Mouse (Mus musculus): ENCODE data around the gene Ppp1r9a. TPM values are rescaled to one million over a fixed set of nuclear protein-coding genes. Genes with fewer than 3 reads are reported as not detected.
A peak's percentile ranks its signal among the peaks of the same experiment; 100 is the strongest.
"Not testable (repeated sequence)": the region's sequence is repeated elsewhere in the genome, so short reads cannot be mapped to it uniquely, and the experiment has no call there.

Gene Ppp1r9a
- polyA plus RNA-seq, 1 experiment from 2014 or later: 7.5 TPM

DNA sequence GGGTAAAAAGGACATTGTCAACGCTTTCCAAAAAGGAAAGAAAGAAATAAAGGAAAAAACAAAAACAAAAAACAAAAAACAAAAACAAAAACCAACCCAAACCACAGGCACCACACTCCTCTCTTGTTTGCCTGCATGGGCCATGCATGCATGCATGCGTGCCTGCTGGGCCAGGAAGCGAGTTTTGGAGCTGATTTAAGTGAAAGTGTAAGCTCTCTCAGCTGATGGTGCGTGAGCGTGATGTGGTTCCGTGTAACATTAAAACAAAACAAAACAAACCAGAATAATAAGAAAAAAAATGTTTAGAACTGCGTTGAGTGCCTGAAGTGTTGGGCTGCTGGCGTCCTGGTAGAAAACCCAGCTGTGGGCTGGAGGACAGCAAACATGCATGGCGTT is 1.3 kb downstream of the Ppp1r9a start:
- Histone ChIP-seq H3K4me1 (ENCODE audit: control insufficient read depth, insufficient read depth, low read length) (peaks cover 4% of the 10 kb centered on the region; the same call in 1 of the 2 replicates), H3K4me2 (ENCODE audit: low read depth, low read length) (peak overlapping the region; percentile 82), H3K36me3 (ENCODE audit: control insufficient read depth, insufficient read depth, low read length) (no peaks in the 10 kb centered on the region), H3K9me3 (ENCODE audit: control insufficient read depth, low read length) (no peaks in the 10 kb centered on the region), H3K4me3 (ENCODE audit: low read length) (peak overlapping the region; percentile 79), H3K27me3 (replicated peaks; ENCODE audit: control insufficient read depth, insufficient read depth, low read length) (no peaks in the 10 kb centered on the region), H3K9ac (ENCODE audit: low read depth, low read length) (peak overlapping the region; percentile 91), H3K27ac (ENCODE audit: low read length) (peak overlapping the region; percentile 23; the same call in 1 of the 2 replicates)
- 9% methylated on average over 9 of the region's 9 CpGs for WGBS
- ATAC-seq: peak; percentile 37; the same call in 1 of the 2 replicates

DNA sequence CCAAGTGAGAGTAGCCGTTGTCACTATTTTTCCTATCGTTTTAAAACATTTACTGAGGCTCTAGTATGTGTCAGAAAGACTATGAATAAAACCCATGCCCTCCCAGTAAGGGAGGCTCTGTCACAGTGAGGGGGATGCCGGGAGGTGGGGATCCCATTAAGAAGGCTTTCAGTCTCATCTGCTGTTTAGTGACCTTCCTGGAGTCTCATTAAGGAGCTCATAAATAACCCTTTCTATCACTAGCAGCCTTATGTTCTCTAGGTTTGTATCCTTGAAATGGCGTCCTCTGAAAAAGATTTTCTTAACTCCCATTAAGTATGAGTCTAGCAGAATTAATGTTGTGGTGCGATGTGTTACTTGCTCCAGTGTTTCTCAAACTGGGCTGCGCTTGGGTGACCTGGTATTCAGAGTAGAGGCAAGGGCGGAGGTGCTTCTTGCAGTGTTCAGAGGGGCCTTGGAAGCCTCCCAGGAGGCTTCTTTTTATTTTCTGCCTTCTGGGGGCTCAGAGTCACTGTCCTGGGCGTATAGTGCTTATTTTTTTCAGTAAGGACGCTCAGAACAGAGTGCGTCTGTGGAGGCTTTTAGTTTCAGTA is 7.4 kb downstream of the Ppp1r9a start:
- 65% methylated on average over 10 of the region's 10 CpGs for WGBS

DNA sequence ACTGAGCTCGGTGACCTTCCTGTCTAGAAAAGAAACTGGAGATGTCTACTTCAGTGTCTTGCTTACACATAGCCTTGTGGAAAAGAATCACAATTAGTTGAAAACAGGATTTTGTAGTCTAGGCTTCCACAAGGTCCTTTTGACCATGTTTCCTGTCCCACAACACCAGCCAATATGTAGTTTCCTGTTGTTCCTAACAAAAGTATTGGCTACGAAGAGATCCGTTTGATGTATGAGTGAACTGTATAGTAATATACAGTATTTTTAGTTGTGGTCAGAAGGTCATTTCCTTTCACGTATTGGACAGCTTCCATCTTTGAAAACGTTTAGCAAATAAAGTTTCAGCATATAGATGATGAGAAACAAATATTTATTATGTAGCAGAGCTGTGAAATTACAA is 15.8 kb downstream of the Ppp1r9a start:
- no peak for ATAC-seq

More for the DNA sequence above, 7.4 kb downstream of the Ppp1r9a start:
- Histone ChIP-seq H3K36me3 (ENCODE audit: control insufficient read depth, insufficient read depth, low read length) (0 out of 2 replicates have a peak, but pooled peaks cover 4% of the 10 kb centered on the region), H3K9me3 (ENCODE audit: control insufficient read depth, low read length) (no peaks in the 10 kb centered on the region), H3K4me3 (ENCODE audit: low read length) (no peak overlapping the region), H3K27ac (ENCODE audit: low read length) (no peak overlapping the region), H3K4me1 (ENCODE audit: control insufficient read depth, insufficient read depth, low read length) (no peaks in the 10 kb centered on the region), H3K9ac (ENCODE audit: low read depth, low read length) (no peak overlapping the region), H3K27me3 (replicated peaks; ENCODE audit: control insufficient read depth, insufficient read depth, low read length) (no peaks in the 10 kb centered on the region), H3K4me2 (ENCODE audit: low read depth, low read length) (no peak overlapping the region)
- ATAC-seq: no peak

DNA sequence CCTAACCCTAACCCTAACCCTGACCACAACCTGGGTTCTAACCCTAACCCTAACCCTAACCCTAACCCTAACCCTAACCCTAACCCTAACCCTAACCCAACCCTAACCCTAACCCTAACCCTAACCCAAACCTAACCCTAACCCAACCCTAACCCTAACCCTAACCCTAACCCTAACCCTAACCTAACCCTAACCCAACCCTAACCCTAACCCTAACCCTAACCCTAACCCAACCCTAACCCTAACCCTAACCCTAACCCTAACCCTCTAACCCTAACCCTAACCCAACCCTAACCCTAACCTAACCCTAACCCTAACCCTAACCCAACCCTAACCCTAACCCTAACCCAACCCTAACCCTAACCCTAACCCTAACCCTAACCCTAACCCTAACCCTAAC is 21.1 kb downstream of the Ppp1r9a start:
- H3K27ac ChIP-seq (ENCODE audit: low read length); H3K4me1 ChIP-seq (ENCODE audit: control insufficient read depth, insufficient read depth, low read length); H3K4me3 ChIP-seq (ENCODE audit: low read length); H3K27me3 ChIP-seq (replicated peaks; ENCODE audit: control insufficient read depth, insufficient read depth, low read length); H3K36me3 ChIP-seq (ENCODE audit: control insufficient read depth, insufficient read depth, low read length); H3K9ac ChIP-seq (ENCODE audit: low read depth, low read length); H3K9me3 ChIP-seq (ENCODE audit: control insufficient read depth, low read length); ATAC-seq; H3K4me2 ChIP-seq (ENCODE audit: low read depth, low read length): not testable (repeated sequence)

More for the DNA sequence above, 15.8 kb downstream of the Ppp1r9a start:
- Histone ChIP-seq H3K4me2 (ENCODE audit: low read depth, low read length) (no peak overlapping the region), H3K27me3 (replicated peaks; ENCODE audit: control insufficient read depth, insufficient read depth, low read length) (no peaks in the 10 kb centered on the region), H3K4me3 (ENCODE audit: low read length) (no peak overlapping the region), H3K9ac (ENCODE audit: low read depth, low read length) (no peak overlapping the region), H3K36me3 (ENCODE audit: control insufficient read depth, insufficient read depth, low read length) (peaks cover 3% of the 10 kb centered on the region; the same call in 1 of the 2 replicates), H3K4me1 (ENCODE audit: control insufficient read depth, insufficient read depth, low read length) (0 out of 2 replicates have a peak, but pooled peaks cover 3% of the 10 kb centered on the region), H3K9me3 (ENCODE audit: control insufficient read depth, low read length) (no peaks in the 10 kb centered on the region), H3K27ac (ENCODE audit: low read length) (no peak overlapping the region)
- 66% methylated on average over 5 of the region's 5 CpGs for WGBS

DNA sequence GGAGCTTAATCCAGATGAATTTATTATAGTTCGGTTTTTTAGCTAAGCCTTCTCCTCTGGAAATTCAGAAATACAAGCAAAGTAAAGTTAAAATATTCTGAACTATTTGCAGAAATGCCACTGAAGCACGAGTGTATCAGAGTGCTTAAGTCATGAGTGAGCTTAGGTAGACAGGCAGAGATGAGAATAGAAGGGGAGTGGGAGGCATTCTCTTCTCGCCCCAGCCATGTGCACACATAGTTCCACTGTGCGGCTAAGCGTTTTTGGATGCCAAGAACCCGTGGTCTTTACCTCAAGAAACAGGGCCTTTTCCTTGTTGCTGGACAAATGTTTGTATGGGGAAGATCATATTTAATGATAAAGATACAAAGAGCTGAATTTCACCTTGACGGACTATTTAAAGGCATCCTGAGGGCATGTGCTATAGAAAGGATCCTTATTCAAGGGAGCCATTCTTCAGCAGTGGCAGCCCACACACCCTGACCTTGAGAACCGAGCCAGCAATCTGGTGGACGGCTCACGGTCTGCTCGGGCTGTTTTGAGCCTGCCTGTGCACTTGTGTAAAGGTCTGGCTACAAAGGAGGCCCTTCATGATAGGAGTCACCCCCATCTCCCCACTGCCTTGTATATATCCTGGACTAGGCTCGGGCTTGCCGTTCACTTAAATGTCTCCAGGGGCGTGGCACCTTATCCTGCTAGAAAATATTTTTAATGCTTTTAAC is 23.4 kb downstream of the Ppp1r9a start:
- no peak overlapping the region for H3K27ac ChIP-seq (ENCODE audit: low read length)
- no peak overlapping the region for H3K4me2 ChIP-seq (ENCODE audit: low read depth, low read length)
- H3K9ac ChIP-seq (ENCODE audit: low read depth, low read length): no peak overlapping the region
- H3K36me3 ChIP-seq (ENCODE audit: control insufficient read depth, insufficient read depth, low read length): no peaks in the 10 kb centered on the region
- ATAC-seq: peak; percentile 23; the same call in 1 of the 2 replicates
- 62% methylated on average over 14 of the region's 14 CpGs for WGBS
- no peaks in the 10 kb centered on the region for H3K9me3 ChIP-seq (ENCODE audit: control insufficient read depth, low read length)
- H3K4me3 ChIP-seq (ENCODE audit: low read length): no peak overlapping the region
- H3K4me1 ChIP-seq (ENCODE audit: control insufficient read depth, insufficient read depth, low read length): 0 out of 2 replicates have a peak, but pooled peaks cover 3% of the 10 kb centered on the region
- no peaks in the 10 kb centered on the region for H3K27me3 ChIP-seq (replicated peaks; ENCODE audit: control insufficient read depth, insufficient read depth, low read length)

DNA sequence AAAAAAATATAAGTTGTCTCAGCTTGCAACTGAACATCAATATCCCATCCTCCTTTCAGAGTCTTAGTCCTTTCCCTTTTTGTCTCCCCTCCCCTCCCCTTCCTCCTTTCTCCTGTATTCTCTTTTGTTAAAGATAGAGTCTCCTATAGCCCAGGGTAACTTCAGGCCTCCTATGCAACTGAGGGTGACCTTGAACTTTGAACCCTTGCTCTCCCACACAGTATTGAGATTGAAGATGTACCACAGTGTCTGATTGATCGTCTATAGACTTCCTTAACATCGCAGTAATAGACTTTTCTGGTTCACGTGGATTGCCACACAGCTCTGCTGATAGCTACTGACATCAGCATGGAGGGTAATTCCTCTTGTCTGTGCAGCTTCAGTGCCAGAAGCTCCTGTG is 27.6 kb downstream of the Ppp1r9a start:
- H3K4me1 ChIP-seq (ENCODE audit: control insufficient read depth, insufficient read depth, low read length): no peaks in the 10 kb centered on the region
- no peak overlapping the region for H3K27ac ChIP-seq (ENCODE audit: low read length)
- H3K4me3 ChIP-seq (ENCODE audit: low read length): no peak overlapping the region
- no peak overlapping the region for H3K9ac ChIP-seq (ENCODE audit: low read depth, low read length)
- no peaks in the 10 kb centered on the region for H3K9me3 ChIP-seq (ENCODE audit: control insufficient read depth, low read length)
- WGBS: 87% methylated on average over 3 of the region's 3 CpGs
- H3K36me3 ChIP-seq (ENCODE audit: control insufficient read depth, insufficient read depth, low read length): no peaks in the 10 kb centered on the region
- no peak for ATAC-seq
- no peak overlapping the region for H3K4me2 ChIP-seq (ENCODE audit: low read depth, low read length)
- H3K27me3 ChIP-seq (replicated peaks; ENCODE audit: control insufficient read depth, insufficient read depth, low read length): no peaks in the 10 kb centered on the region

DNA sequence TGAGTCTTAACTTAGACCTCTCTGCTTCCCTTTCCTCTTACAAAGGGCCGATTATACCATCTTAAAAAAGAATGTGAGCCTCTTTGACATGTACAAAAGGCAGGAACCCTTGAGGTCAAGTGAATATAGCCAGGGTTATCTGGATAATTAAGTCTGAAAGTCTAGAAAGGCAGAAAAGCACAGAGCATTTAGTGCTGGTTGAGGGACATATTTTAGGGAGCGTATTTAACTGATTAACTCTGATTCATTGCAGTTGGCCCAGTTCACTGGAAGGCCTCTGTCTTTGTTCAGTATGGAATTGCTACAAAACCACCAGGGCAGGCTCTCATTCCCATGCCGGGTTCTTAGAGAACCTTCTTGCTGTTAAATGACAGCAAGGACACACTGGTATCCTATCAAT is 36.2 kb downstream of the Ppp1r9a start:
- H3K27me3 ChIP-seq (replicated peaks; ENCODE audit: control insufficient read depth, insufficient read depth, low read length): no peaks in the 10 kb centered on the region
- no peaks in the 10 kb centered on the region for H3K9me3 ChIP-seq (ENCODE audit: control insufficient read depth, low read length)
- H3K4me1 ChIP-seq (ENCODE audit: control insufficient read depth, insufficient read depth, low read length): no peaks in the 10 kb centered on the region
- no peak overlapping the region for H3K4me2 ChIP-seq (ENCODE audit: low read depth, low read length)
- no peaks in the 10 kb centered on the region for H3K36me3 ChIP-seq (ENCODE audit: control insufficient read depth, insufficient read depth, low read length)
- no peak overlapping the region for H3K4me3 ChIP-seq (ENCODE audit: low read length)
- no peak overlapping the region for H3K9ac ChIP-seq (ENCODE audit: low read depth, low read length)
- ATAC-seq: no peak
- no peak overlapping the region for H3K27ac ChIP-seq (ENCODE audit: low read length)
- 45% methylated on average over 3 of the region's 3 CpGs for WGBS

DNA sequence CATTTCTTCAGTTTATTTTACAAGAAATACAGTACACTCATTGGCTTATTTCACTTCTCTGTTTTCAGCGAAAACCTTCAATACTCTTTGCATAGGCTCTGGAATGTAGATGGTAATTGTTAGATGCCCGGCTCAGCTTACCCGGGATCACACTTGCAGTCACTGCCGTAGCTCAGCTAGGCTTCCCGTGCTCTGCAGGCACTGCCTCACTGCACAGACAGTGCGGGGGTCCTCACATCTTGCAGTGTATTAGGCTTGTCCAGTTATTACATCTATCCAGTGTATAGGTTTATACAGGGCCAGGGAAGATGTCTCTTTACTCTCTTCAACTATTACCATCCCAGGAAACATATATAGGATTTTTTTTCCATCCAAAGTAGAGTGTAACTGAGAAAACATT is 37.4 kb downstream of the Ppp1r9a start:
- no peak overlapping the region for H3K27ac ChIP-seq (ENCODE audit: low read length)
- no peaks in the 10 kb centered on the region for H3K4me1 ChIP-seq (ENCODE audit: control insufficient read depth, insufficient read depth, low read length)
- H3K9me3 ChIP-seq (ENCODE audit: control insufficient read depth, low read length): no peaks in the 10 kb centered on the region
- no peak overlapping the region for H3K4me2 ChIP-seq (ENCODE audit: low read depth, low read length)
- no peak overlapping the region for H3K4me3 ChIP-seq (ENCODE audit: low read length)
- no peak for ATAC-seq
- WGBS: 74% methylated on average over 6 of the region's 6 CpGs
- no peak overlapping the region for H3K9ac ChIP-seq (ENCODE audit: low read depth, low read length)
- no peaks in the 10 kb centered on the region for H3K27me3 ChIP-seq (replicated peaks; ENCODE audit: control insufficient read depth, insufficient read depth, low read length)
- H3K36me3 ChIP-seq (ENCODE audit: control insufficient read depth, insufficient read depth, low read length): no peaks in the 10 kb centered on the region

DNA sequence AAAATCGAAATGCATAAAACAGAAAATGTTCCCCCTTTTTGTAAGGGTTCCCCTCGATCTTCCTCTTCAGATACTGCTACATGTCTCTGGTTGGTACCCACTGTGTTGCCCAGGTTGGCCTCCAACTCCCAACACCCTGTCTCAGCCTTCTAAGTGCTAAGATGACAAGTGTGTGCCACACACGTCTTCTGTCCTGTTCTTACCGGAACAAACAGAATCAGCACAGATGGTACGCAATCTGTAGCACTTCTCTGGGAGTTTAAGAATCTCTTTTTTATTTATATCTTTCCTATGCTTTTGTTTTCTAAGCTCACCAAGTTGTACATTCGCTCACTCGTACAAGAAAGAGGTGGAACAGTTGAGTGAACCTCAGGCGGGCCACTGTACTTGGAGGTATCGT is 37.9 kb downstream of the Ppp1r9a start:
- H3K4me3 ChIP-seq (ENCODE audit: low read length): no peak overlapping the region
- no peaks in the 10 kb centered on the region for H3K27me3 ChIP-seq (replicated peaks; ENCODE audit: control insufficient read depth, insufficient read depth, low read length)
- no peak overlapping the region for H3K4me2 ChIP-seq (ENCODE audit: low read depth, low read length)
- WGBS: 91% methylated on average over 9 of the region's 9 CpGs
- H3K9me3 ChIP-seq (ENCODE audit: control insufficient read depth, low read length): no peaks in the 10 kb centered on the region
- no peak for ATAC-seq
- H3K9ac ChIP-seq (ENCODE audit: low read depth, low read length): no peak overlapping the region
- H3K27ac ChIP-seq (ENCODE audit: low read length): no peak overlapping the region
- no peaks in the 10 kb centered on the region for H3K4me1 ChIP-seq (ENCODE audit: control insufficient read depth, insufficient read depth, low read length)
- H3K36me3 ChIP-seq (ENCODE audit: control insufficient read depth, insufficient read depth, low read length): no peaks in the 10 kb centered on the region

Measured in intestine, embryonic 16.5 days (tissue).